Mouse (Mus musculus) kidney, embryonic 15.5 days (tissue): ENCODE results near the gene Nop2. TPM values are rescaled to one million over a fixed set of nuclear protein-coding genes. Genes with fewer than 3 reads are reported as not detected.
"Not testable (repeated sequence)": the region's sequence is repeated elsewhere in the genome, so short reads cannot be mapped to it uniquely, and the experiment has no call there.

Source experiments
- ATAC-seq: fragments of 200-750 bp; cut with Nextera tagmentation; replicated peaks from 2 replicates; pipeline ENCODE4 v1.8.0; 2017; ENCODE audit warnings: moderate TSS enrichment; ENCODE audit not compliant: low FRiP score
- H3K27ac ChIP-seq: fragments of 300-500 bp; sonication (generic); 2 replicates; pipeline ENCODE4 v1.5.1; 2015; ENCODE audit warnings: mild to moderate bottlenecking, inconsistent platforms
- H3K27me3 ChIP-seq: fragments of 300-500 bp; sonication (generic); 2 replicates; pipeline ENCODE4 v1.6.1; 2015; ENCODE audit warnings: inconsistent platforms
- H3K36me3 ChIP-seq: fragments of 300-500 bp; sonication (generic); 2 replicates; pipeline ENCODE4 v1.6.1; 2015; ENCODE audit warnings: inconsistent platforms
- H3K4me1 ChIP-seq: fragments of 300-500 bp; sonication (generic); 2 replicates; pipeline ENCODE4 v1.6.1; 2015; ENCODE audit warnings: inconsistent platforms
- H3K4me2 ChIP-seq: fragments of 300-500 bp; sonication (generic); 2 replicates; pipeline ENCODE4 v1.6.1; 2015; ENCODE audit warnings: moderate library complexity, mild to moderate bottlenecking, inconsistent platforms
- H3K4me3 ChIP-seq: fragments of 300-500 bp; sonication (generic); replicated peaks from 2 replicates; pipeline ENCODE4 v1.5.1; 2015; ENCODE audit warnings: mild to moderate bottlenecking, inconsistent platforms
- H3K9ac ChIP-seq: fragments of 300-500 bp; sonication (generic); 2 replicates; pipeline ENCODE4 v1.6.1; 2015; ENCODE audit warnings: mild to moderate bottlenecking, inconsistent platforms
- H3K9me3 ChIP-seq: fragments of 300-500 bp; sonication (generic); replicated peaks from 2 replicates; pipeline ENCODE4 v1.6.1; 2016; ENCODE audit warnings: inconsistent platforms
- WGBS: fragments of 180-500 bp; shearing (Covaris S2); methylation state at CpG from one replicate; pipeline ENCODE4 v1.1.7; 2015; ENCODE audit warnings: mixed read lengths; 5-methylcytosine and 5-hydroxymethylcytosine counted together
- polyA plus RNA-seq: library from polyadenylated mRNA; unstranded; fragments of >200 nt; fragmentation: Nextera tagmentation; extraction: Ambion mirVana; gene quantifications from 2 replicates; pipeline ENCODE4 v1.2.1, GENCODE M21; 2015

Nop2 gene
- polyA plus RNA-seq, 1 experiment from 2014 or later = 69.0 TPM

GRCm38 (mm10) chr6:125156903-125157614, 25.4 kb downstream of the Nop2 start:
- WGBS = 39% methylated on average over 7 of the region's 7 CpGs
- no peaks in the 10 kb centered on the region for H3K27me3 ChIP-seq
- peaks cover 57% of the 10 kb centered on the region for H3K36me3 ChIP-seq
- ATAC-seq = 0 out of 2 replicates have a peak, but pooled peaks have one; percentile 13
- no peak overlapping the region for H3K4me2 ChIP-seq
- H3K27ac ChIP-seq = peak overlapping the region; percentile 66
- H3K9me3 ChIP-seq = no peaks in the 10 kb centered on the region
- no peak overlapping the region; the same call in 1 of the 2 replicates for H3K9ac ChIP-seq
- peaks cover 43% of the 10 kb centered on the region for H3K4me1 ChIP-seq
- no peak overlapping the region for H3K4me3 ChIP-seq

GRCm38 (mm10) chr6:125158944-125159492, 27.3 kb downstream of the Nop2 start:
- ATAC-seq = no peak
- H3K27me3 ChIP-seq = no peaks in the 10 kb centered on the region

GRCm38 (mm10) chr6:125159773-125160557, 28.3 kb downstream of the Nop2 start:
- H3K4me1 ChIP-seq = peaks cover 55% of the 10 kb centered on the region
- 86% methylated on average over 7 of the region's 7 CpGs for WGBS
- H3K27ac ChIP-seq = 0 out of 2 replicates have a peak overlapping the region, but pooled peaks have one; percentile 64
- no peak for ATAC-seq
- H3K4me2 ChIP-seq = no peak overlapping the region
- no peaks in the 10 kb centered on the region for H3K27me3 ChIP-seq
- H3K9me3 ChIP-seq = no peaks in the 10 kb centered on the region
- peaks cover 72% of the 10 kb centered on the region for H3K36me3 ChIP-seq
- H3K9ac ChIP-seq = no peak overlapping the region
- H3K4me3 ChIP-seq = no peak overlapping the region

More at GRCm38 (mm10) chr6:125158944-125159492, 27.3 kb downstream of the Nop2 start:
- Histone ChIP-seq H3K36me3 (peaks cover 66% of the 10 kb centered on the region), H3K4me3 (no peak overlapping the region), H3K9ac (no peak overlapping the region), H3K9me3 (no peaks in the 10 kb centered on the region), H3K27ac (no peak overlapping the region), H3K4me1 (peaks cover 51% of the 10 kb centered on the region), H3K4me2 (no peak overlapping the region)
- WGBS = 73% methylated on average over 15 of the region's 15 CpGs

GRCm38 (mm10) chr6:125160558-125160853, 28.8 kb downstream of the Nop2 start:
- Histone ChIP-seq H3K9me3 (no peaks in the 10 kb centered on the region), H3K4me1 (peaks cover 50% of the 10 kb centered on the region), H3K36me3 (peaks cover 70% of the 10 kb centered on the region), H3K27me3 (no peaks in the 10 kb centered on the region), H3K9ac (no peak overlapping the region), H3K4me3 (no peak overlapping the region), H3K4me2 (no peak overlapping the region), H3K27ac (peak overlapping the region; percentile 64; the same call in 1 of the 2 replicates)
- WGBS = 56% methylated on average over 10 of the region's 10 CpGs
- no peak for ATAC-seq

- 26% methylated on average over 22 of the region's 22 CpGs for WGBS
- H3K4me2 ChIP-seq = no peak overlapping the region
- H3K36me3 ChIP-seq = peaks cover 67% of the 10 kb centered on the region
- H3K4me1 ChIP-seq = peaks cover 53% of the 10 kb centered on the region
- no peak for ATAC-seq
- no peak overlapping the region for H3K9ac ChIP-seq
- no peak overlapping the region for H3K4me3 ChIP-seq
- peak overlapping the region; percentile 64 for H3K27ac ChIP-seq
- H3K9me3 ChIP-seq = no peaks in the 10 kb centered on the region
- H3K27me3 ChIP-seq = no peaks in the 10 kb centered on the region
Observed at GRCm38 (mm10) chr6:125160854-125161760, 29.4 kb downstream of the Nop2 start.

- H3K36me3 ChIP-seq = peaks cover 67% of the 10 kb centered on the region
Observed at GRCm38 (mm10) chr6:125161971-125162370, 30.3 kb downstream of the Nop2 start.

GRCm38 (mm10) chr6:125162615-125163305, 31.1 kb downstream of the Nop2 start:
- not testable (repeated sequence) for H3K9me3 ChIP-seq, H3K27ac ChIP-seq, H3K27me3 ChIP-seq, H3K9ac ChIP-seq, ATAC-seq
- Histone ChIP-seq H3K4me1 (peaks cover 58% of the 10 kb centered on the region), H3K4me2 (peak overlapping the region; percentile 21; the same call in 1 of the 2 replicates), H3K4me3 (0 out of 2 replicates have a peak overlapping the region, but pooled peaks have one; percentile 4), H3K36me3 (peaks cover 70% of the 10 kb centered on the region)
- WGBS = 70% methylated on average over 13 of the region's 16 CpGs

More at GRCm38 (mm10) chr6:125161971-125162370, 30.3 kb downstream of the Nop2 start:
- not testable (repeated sequence) for H3K4me2 ChIP-seq, H3K9ac ChIP-seq, H3K4me3 ChIP-seq, ATAC-seq, H3K27ac ChIP-seq, H3K9me3 ChIP-seq, H3K27me3 ChIP-seq
- peaks cover 58% of the 10 kb centered on the region for H3K4me1 ChIP-seq
- WGBS = 10% methylated on average over 4 of the region's 5 CpGs

GRCm38 (mm10) chr6:125163801-125164657, 32.3 kb downstream of the Nop2 start:
- H3K27ac ChIP-seq = peak overlapping the region; percentile 96
- peak overlapping the region; percentile 94 for H3K9ac ChIP-seq

GRCm38 (mm10) chr6:125164672-125165327, 33.1 kb downstream of the Nop2 start:
- Histone ChIP-seq H3K4me2 (peak overlapping the region; percentile 89), H3K4me1 (peaks cover 60% of the 10 kb centered on the region), H3K36me3 (peaks cover 74% of the 10 kb centered on the region), H3K9ac (peak overlapping the region; percentile 94), H3K27ac (peak overlapping the region; percentile 96), H3K9me3 (no peaks in the 10 kb centered on the region), H3K27me3 (no peaks in the 10 kb centered on the region), H3K4me3 (peak overlapping the region; percentile 95)
- WGBS = 0% methylated on average over 39 of the region's 39 CpGs
- peak; percentile 24 for ATAC-seq

More at GRCm38 (mm10) chr6:125163801-125164657, 32.3 kb downstream of the Nop2 start:
- Histone ChIP-seq H3K4me2 (peak overlapping the region; percentile 89), H3K4me1 (peaks cover 60% of the 10 kb centered on the region), H3K27me3 (no peaks in the 10 kb centered on the region), H3K4me3 (peak overlapping the region; percentile 95), H3K36me3 (peaks cover 74% of the 10 kb centered on the region), H3K9me3 (no peaks in the 10 kb centered on the region)
- 2% methylated on average over 20 of the region's 20 CpGs for WGBS
- ATAC-seq = no peak
